Mouse (Mus musculus) hindbrain, embryonic 14.5 days (tissue): ENCODE results near the gene March7. TPM values are rescaled to one million over a fixed set of nuclear protein-coding genes. Genes with fewer than 3 reads are reported as not detected.

Experiments used
- ATAC-seq: fragments of 200-750 bp; cut with Nextera tagmentation; 2 replicates; pipeline ENCODE4 v1.8.0; 2017; ENCODE audit warnings: moderate number of reproducible peaks, mild to moderate bottlenecking, moderate TSS enrichment, moderate library complexity; ENCODE audit not compliant: low FRiP score
- DNase-seq: peaks from one replicate; pipeline ENCODE4 v3.0.0-alpha.2; 2015; ENCODE audit warnings: low spot score
- H3K27ac ChIP-seq: fragments of 300-500 bp; sonication (generic); 2 replicates; pipeline ENCODE4 v1.5.1; 2014; ENCODE audit warnings: mild to moderate bottlenecking, moderate library complexity
- H3K27me3 ChIP-seq: fragments of 300-500 bp; sonication (generic); 2 replicates; pipeline ENCODE4 v1.6.1; 2014; ENCODE audit warnings: mild to moderate bottlenecking, low read length, mixed read lengths; ENCODE audit not compliant: control insufficient read depth, insufficient read depth
- H3K36me3 ChIP-seq: fragments of 300-500 bp; sonication (generic); replicated peaks from 2 replicates; pipeline ENCODE4 v1.6.1; 2014; ENCODE audit not compliant: control insufficient read depth, insufficient read depth
- H3K4me1 ChIP-seq: fragments of 300-500 bp; sonication (generic); replicated peaks from 2 replicates; pipeline ENCODE4 v1.6.1; 2014; ENCODE audit warnings: antibody characterized with exemption, low read length, mixed read lengths; ENCODE audit not compliant: control insufficient read depth, insufficient read depth
- H3K4me2 ChIP-seq: fragments of 300-500 bp; sonication (generic); replicated peaks from 2 replicates; pipeline ENCODE4 v1.6.1; 2014; ENCODE audit warnings: mild to moderate bottlenecking, moderate library complexity
- H3K4me3 ChIP-seq: fragments of 300-500 bp; sonication (generic); replicated peaks from 2 replicates; pipeline ENCODE4 v1.5.1; 2014; ENCODE audit warnings: mild to moderate bottlenecking, low read length
- H3K9ac ChIP-seq: fragments of 300-500 bp; sonication (generic); 2 replicates; pipeline ENCODE4 v1.6.1; 2014
- H3K9me3 ChIP-seq: fragments of 300-500 bp; sonication (generic); 2 replicates; pipeline ENCODE4 v1.6.1; 2016; ENCODE audit warnings: low read length; ENCODE audit not compliant: control insufficient read depth
- whole genome bisulfite sequencing: fragments of 180-500 bp; shearing (Covaris S2); extraction: QIAGEN DNeasy Blood & Tissue Kit; methylation state at CpG from one replicate; pipeline ENCODE4 v1.1.7; 2014; 5-methylcytosine and 5-hydroxymethylcytosine counted together
- polyA plus RNA-seq: library from polyadenylated mRNA; unstranded; fragments of >200 nt; fragmentation: Nextera tagmentation; extraction: Ambion mirVana; gene quantifications from 2 replicates; pipeline ENCODE4 v1.2.1, GENCODE M21; 2014

Gene March7
- polyA plus RNA-seq, 1 experiment from 2014 or later, result 97.3 TPM

GRCm38 (mm10) chr2:60288606-60289005 lies 78.9 kb downstream of the March7 start:
- Histone ChIP-seq H3K27me3 (peaks cover 12% of the 10 kb centered on the region; the same call in 1 of the 2 replicates), H3K4me3 (no peak overlapping the region), H3K4me1 (peaks cover 7% of the 10 kb centered on the region), H3K27ac (no peak overlapping the region), H3K9me3 (no peaks in the 10 kb centered on the region), H3K36me3 (no peaks in the 10 kb centered on the region), H3K9ac (no peak overlapping the region), H3K4me2 (no peak overlapping the region)
- no peak for ATAC-seq
- WGBS, result 81% methylated on average over 4 of the region's 4 CpGs
- DNase-seq, result no peak

- H3K4me3 ChIP-seq, result no peak overlapping the region
- 97% methylated on average over 1 of the region's 1 CpGs for WGBS
- no peaks in the 10 kb centered on the region for H3K9me3 ChIP-seq
- H3K36me3 ChIP-seq, result no peaks in the 10 kb centered on the region
- no peak overlapping the region for H3K4me2 ChIP-seq
- H3K4me1 ChIP-seq, result no peaks in the 10 kb centered on the region
- no peak for ATAC-seq
- H3K27ac ChIP-seq, result no peak overlapping the region
- H3K27me3 ChIP-seq, result peaks cover 7% of the 10 kb centered on the region; the same call in 1 of the 2 replicates
- H3K9ac ChIP-seq, result no peak overlapping the region
- DNase-seq, result no peak
Observed at GRCm38 (mm10) chr2:60289451-60289850, 79.8 kb downstream of the March7 start.

GRCm38 (mm10) chr2:60291381-60291780 lies 81.7 kb downstream of the March7 start:
- WGBS, result 83% methylated on average over 4 of the region's 4 CpGs
- DNase-seq, result no peak

GRCm38 (mm10) chr2:60298266-60298665 lies 88.6 kb downstream of the March7 start:
- Histone ChIP-seq H3K4me3 (no peak overlapping the region), H3K9ac (no peak overlapping the region), H3K36me3 (no peaks in the 10 kb centered on the region), H3K27ac (no peak overlapping the region), H3K27me3 (no peaks in the 10 kb centered on the region), H3K4me1 (no peaks in the 10 kb centered on the region), H3K9me3 (no peaks in the 10 kb centered on the region), H3K4me2 (no peak overlapping the region)
- WGBS, result 80% methylated on average over 3 of the region's 3 CpGs
- no peak for DNase-seq
- ATAC-seq, result no peak

More at GRCm38 (mm10) chr2:60291381-60291780, 81.7 kb downstream of the March7 start:
- H3K9ac ChIP-seq, result no peak overlapping the region
- H3K27me3 ChIP-seq, result no peaks in the 10 kb centered on the region
- H3K27ac ChIP-seq, result no peak overlapping the region
- H3K4me1 ChIP-seq, result no peaks in the 10 kb centered on the region
- no peaks in the 10 kb centered on the region for H3K36me3 ChIP-seq
- ATAC-seq, result no peak
- no peak overlapping the region for H3K4me3 ChIP-seq
- H3K9me3 ChIP-seq, result no peaks in the 10 kb centered on the region
- no peak overlapping the region for H3K4me2 ChIP-seq

GRCm38 (mm10) chr2:60299323-60299722 lies 89.6 kb downstream of the March7 start:
- Histone ChIP-seq H3K27me3 (no peaks in the 10 kb centered on the region), H3K27ac (no peak overlapping the region), H3K4me3 (no peak overlapping the region), H3K4me2 (no peak overlapping the region), H3K4me1 (no peaks in the 10 kb centered on the region), H3K9ac (no peak overlapping the region), H3K9me3 (no peaks in the 10 kb centered on the region), H3K36me3 (no peaks in the 10 kb centered on the region)
- DNase-seq, result no peak
- 95% methylated on average over 2 of the region's 2 CpGs for WGBS
- no peak for ATAC-seq

Other genes starting within 250 kb of the March7 start
- gene Baz2b, start within 50 bp of the March7 start, polyA plus RNA-seq, result 78.5 and 81.2 TPM in 2 replicates
- gene Cd302, start 74.6 kb downstream of the March7 start, polyA plus RNA-seq, result 16.2 and 22.8 TPM in 2 replicates
- gene Ly75, start 173.4 kb downstream of the March7 start, polyA plus RNA-seq, result 1.6 TPM in 2 replicates